8 mouse cellular contexts compared by ENCODE assay signal in genomic region chr1:35869381-35870143, GRCm38 (mm10).
DNase-seq lines count a peak whose midpoint lies in the region; ATAC-seq and TF ChIP-seq lines count a peak whose summit lies in the region.

No protein-coding gene starts in this region.

- no peaks in the 10 kb centered on the region for H3K36me3 ChIP-seq in hindbrain, postnatal 0 days (ENCODE audit: insufficient read depth, low read length)

- peak overlapping the region; percentile 42 for H3K4me2 ChIP-seq in hindbrain, postnatal 0 days (ENCODE audit: low read depth, low read length)

- H3K27ac ChIP-seq in hindbrain, postnatal 0 days = peak overlapping the region; percentile 11; the same call in 1 of the 2 replicates

- H3K4me1 ChIP-seq in hindbrain, postnatal 0 days (ENCODE audit: insufficient read depth, low read length) = peaks cover 12% of the 10 kb centered on the region; the same call in 1 of the 2 replicates

- no peaks in the 10 kb centered on the region for H3K27me3 ChIP-seq in hindbrain, postnatal 0 days (ENCODE audit: insufficient read depth, low read length)

- 18% methylated on average over 17 of the region's 17 CpGs for whole genome bisulfite sequencing in hindbrain, postnatal 0 days

- no peak overlapping the region for H3K9ac ChIP-seq in hindbrain, postnatal 0 days (replicated peaks; ENCODE audit: low read length)

- DNase-seq in cerebellum, adult 9-11 months = peak; percentile 51
- DNase-seq in cerebellum, adult 8-10 months = no peak
- peak; percentile 38 for DNase-seq in c-Kit-positive CD71-positive TER-119-negative erythroid progenitor cells, embryonic 14.5 days (ENCODE audit: low read depth)
- DNase-seq in frontal cortex, postnatal 10 days (ENCODE audit: low spot score in 2 of 2) = peak; percentile 81 to 84
- peak; percentile 92 for DNase-seq in hindbrain, postnatal 0 days (ENCODE audit: low spot score)
- peak; percentile 87 to 90 for DNase-seq in left cerebral cortex, adult 9 months (ENCODE audit: low spot score in 2 of 2)
- peak; percentile 92 for DNase-seq in mesoderm, embryonic 11.5 days (ENCODE audit: low read depth, low spot score)
- DNase-seq in right cerebral cortex, postnatal 4 days = peak; percentile 59

- H3K4me3 ChIP-seq in hindbrain, postnatal 0 days (ENCODE audit: low read length) = peak overlapping the region; percentile 7; the same call in 1 of the 2 replicates

- TF ChIP-seq CTCF in hindbrain, postnatal 0 days (IDR thresholded peaks at IDR 0.05; ENCODE audit: low read depth) = no peak

- peak; percentile 98 for ATAC-seq in hindbrain, postnatal 0 days

- no peaks in the 10 kb centered on the region for H3K9me3 ChIP-seq in hindbrain, postnatal 0 days (ENCODE audit: low read length)
